Mouse (Mus musculus) heart, postnatal 14 days (tissue): ENCODE results near the gene Olfr353. TPM values are rescaled to one million over a fixed set of nuclear protein-coding genes. Genes with fewer than 3 reads are reported as not detected.

ENCODE experiments used
- DNase-seq, 2 experiments: peaks; one replicate each; pipeline ENCODE4 v3.0.0; 2021 to 2022
- intact Hi-C: fragments of 180-260 bp; cut with DNase I; formaldehyde crosslinking; loops from one replicate; pipeline ENCODE4 v1.15.1; 2025
- long read RNA-seq, 2 experiments: library from polyadenylated mRNA; stranded (forward); transcript quantifications; one replicate each; pipeline ENCODE4 v2.0.0; 2021
- total RNA-seq, 2 experiments: library from RNA; stranded (reverse); gene quantifications; 2 replicates each; pipeline ENCODE4 v1.2.3; 2021

The Olfr353 gene
- total RNA-seq, result not detected
- long read RNA-seq, experiment 1, result 0 reads
- long read RNA-seq, experiment 2, result 0 reads

- DNase-seq, result no peak
- intact Hi-C loops, result no loop called here
These were observed at the start of gene Olfr353 for GRCm38 (mm10) chr2:36892836-36893235. Olfr353 (minus strand) TSS chr2:36892936.

- no peak for DNase-seq
- intact Hi-C loops, result no loop called here
These were observed 44.1 kb upstream of the Olfr353 start, which contains the start of gene Olfr356 for GRCm38 (mm10) chr2:36936821-36937220. Olfr356 (plus strand) TSS chr2:36937121.

GRCm38 (mm10) chr2:36928797-36929196, 36.1 kb upstream of the Olfr353 start, which contains the start of gene Olfr355:
Olfr355 (minus strand) TSS chr2:36928897.
- intact Hi-C loops, result no loop called here
- no peak for DNase-seq

- intact Hi-C loops, result no loop called here
- DNase-seq, result no peak
These were observed 12.6 kb upstream of the Olfr353 start, which contains the start of gene Olfr354 for GRCm38 (mm10) chr2:36905380-36905779. Olfr354 (plus strand) TSS chr2:36905680.

GRCm38 (mm10) chr2:36897114-36897513, 4.4 kb upstream of the Olfr353 start:
- DNase-seq, result no peak
- intact Hi-C loops, result no loop called here

GRCm38 (mm10) chr2:36868160-36868559, 24.6 kb downstream of the Olfr353 start, which contains the start of gene Olfr352:
Olfr352 (plus strand) TSS chr2:36868460.
- no peak for DNase-seq
- intact Hi-C loops, result no loop called here

- intact Hi-C loops, result no loop called here
- no peak for DNase-seq
These were observed 30.2 kb downstream of the Olfr353 start, which contains the start of gene Olfr351 for GRCm38 (mm10) chr2:36862560-36862959. Olfr351 (minus strand) TSS chr2:36862660.

- intact Hi-C loops, result no loop called here
- DNase-seq, result no peak
These were observed 46.7 kb downstream of the Olfr353 start, which contains the start of gene Olfr350 for GRCm38 (mm10) chr2:36846010-36846409. Olfr350 (plus strand) TSS chr2:36846310.

Other genes starting within 250 kb of the Olfr353 start
- not detected for gene Olfr346, start 207.1 kb downstream of the Olfr353 start, total RNA-seq
- gene Olfr347, start 161.0 kb downstream of the Olfr353 start, total RNA-seq, result not detected
- not detected for gene Olfr348, start 108.7 kb downstream of the Olfr353 start, total RNA-seq
- gene Olfr50, start 102.4 kb downstream of the Olfr353 start, total RNA-seq, result not detected
- not detected for gene Olfr3, start 75.9 kb downstream of the Olfr353 start, total RNA-seq
- not detected for gene Olfr350, start 46.6 kb downstream of the Olfr353 start, total RNA-seq
- gene Olfr351, start 30.3 kb downstream of the Olfr353 start, total RNA-seq, result not detected
- gene Olfr352, start 24.5 kb downstream of the Olfr353 start, total RNA-seq, result not detected
- gene Olfr354, start 12.7 kb upstream of the Olfr353 start, total RNA-seq, result not detected
- gene Olfr355, start 36.0 kb upstream of the Olfr353 start, total RNA-seq, result not detected
- not detected for gene Olfr356, start 44.2 kb upstream of the Olfr353 start, total RNA-seq
- not detected for gene Olfr357, start 100.9 kb upstream of the Olfr353 start, total RNA-seq
- not detected for gene Olfr358, start 116.4 kb upstream of the Olfr353 start, total RNA-seq
- gene Olfr360, start 172.8 kb upstream of the Olfr353 start, total RNA-seq, result not detected
- not detected for gene Olfr361, start 196.4 kb upstream of the Olfr353 start, total RNA-seq
- not detected for gene Olfr362, start 225.0 kb upstream of the Olfr353 start, total RNA-seq
- not detected for gene Olfr364-ps1, start 246.4 kb upstream of the Olfr353 start, total RNA-seq